Mouse (Mus musculus) olfactory bulb, adult 2 months (tissue): ENCODE measurements around the gene Nhs.

Experiments used
- CTCF ChIP-seq: fragments of 200-500 bp; IDR thresholded peaks from 2 replicates; pipeline ENCODE4 v1.5.1; 2012; ENCODE audit warnings: low read depth, mild to moderate bottlenecking, low read length, moderate library complexity; ENCODE audit not compliant: insufficient read depth
- POLR2A ChIP-seq: fragments of 200-500 bp; IDR thresholded peaks from 2 replicates; pipeline ENCODE4 v1.6.1; 2012; ENCODE audit warnings: mild to moderate bottlenecking, low read depth, low read length, moderate library complexity; ENCODE audit not compliant: insufficient read depth

- no peak for TF ChIP-seq CTCF
- no peak for TF ChIP-seq POLR2A
These were observed 282.4 kb downstream of the Nhs start for GRCm38 (mm10) chrX:161877123-161877522.
